Mouse (Mus musculus) fibroblast of lung, adult 2 months (primary cell): Measurements from ENCODE around the gene Ddx1.

Experiments used
- DNase-seq: peaks from one replicate; pipeline ENCODE4 v3.0.0-alpha.2; 2011; ENCODE audit warnings: low read depth

Gene Ddx1

DNA sequence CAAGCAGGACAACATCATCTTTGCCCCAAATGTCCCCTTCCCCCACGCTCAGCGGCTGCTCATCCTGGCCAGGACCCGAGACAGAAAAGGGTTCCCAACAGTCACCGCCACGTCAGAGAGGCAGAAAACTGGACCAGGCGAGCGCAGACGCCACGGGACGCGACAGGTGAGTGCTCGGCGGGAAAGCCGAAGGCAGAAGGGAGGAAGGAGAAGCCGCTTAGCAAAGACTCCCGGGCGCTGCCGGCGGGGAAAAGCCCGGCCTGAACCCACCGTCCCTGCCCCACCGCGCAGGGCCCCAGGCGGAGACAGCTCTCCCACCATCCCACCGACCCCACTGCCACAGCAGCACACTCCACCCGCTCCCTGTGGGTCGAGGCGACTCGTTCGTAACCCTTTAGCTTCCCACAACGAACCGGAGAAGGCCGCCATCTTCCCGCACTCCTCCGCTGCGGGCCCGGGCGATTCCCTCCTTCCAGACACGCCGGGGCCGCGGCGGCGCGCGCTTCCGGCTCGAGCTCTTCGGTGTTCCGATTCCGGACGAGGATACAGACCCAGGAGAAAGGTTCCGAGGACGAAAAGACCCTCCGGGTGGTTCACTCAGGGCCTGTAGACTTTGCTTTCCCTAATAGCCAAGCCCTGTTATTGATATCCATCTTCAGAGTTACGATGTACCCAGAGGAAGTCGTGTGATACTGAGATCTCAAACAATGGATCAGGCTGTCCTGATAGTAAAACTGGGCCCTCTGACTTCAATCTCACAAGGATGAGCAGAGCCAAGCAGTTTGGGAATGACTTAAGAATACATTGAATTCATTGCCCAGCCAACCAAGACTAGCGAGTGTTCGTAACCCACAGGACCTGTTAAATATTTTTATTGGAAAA is at the start of gene Ddx1:
Ddx1 (minus strand) TSS at position 523 of the 882 bp plus-strand sequence.
- peak; percentile 46 for DNase-seq

- no peak for DNase-seq
Observed at GRCm38 (mm10) chr12:13293421-13293881, 44.4 kb upstream of the Ddx1 start.

- no peak for DNase-seq
Observed at GRCm38 (mm10) chr12:13291453-13291852, 42.4 kb upstream of the Ddx1 start.

DNA sequence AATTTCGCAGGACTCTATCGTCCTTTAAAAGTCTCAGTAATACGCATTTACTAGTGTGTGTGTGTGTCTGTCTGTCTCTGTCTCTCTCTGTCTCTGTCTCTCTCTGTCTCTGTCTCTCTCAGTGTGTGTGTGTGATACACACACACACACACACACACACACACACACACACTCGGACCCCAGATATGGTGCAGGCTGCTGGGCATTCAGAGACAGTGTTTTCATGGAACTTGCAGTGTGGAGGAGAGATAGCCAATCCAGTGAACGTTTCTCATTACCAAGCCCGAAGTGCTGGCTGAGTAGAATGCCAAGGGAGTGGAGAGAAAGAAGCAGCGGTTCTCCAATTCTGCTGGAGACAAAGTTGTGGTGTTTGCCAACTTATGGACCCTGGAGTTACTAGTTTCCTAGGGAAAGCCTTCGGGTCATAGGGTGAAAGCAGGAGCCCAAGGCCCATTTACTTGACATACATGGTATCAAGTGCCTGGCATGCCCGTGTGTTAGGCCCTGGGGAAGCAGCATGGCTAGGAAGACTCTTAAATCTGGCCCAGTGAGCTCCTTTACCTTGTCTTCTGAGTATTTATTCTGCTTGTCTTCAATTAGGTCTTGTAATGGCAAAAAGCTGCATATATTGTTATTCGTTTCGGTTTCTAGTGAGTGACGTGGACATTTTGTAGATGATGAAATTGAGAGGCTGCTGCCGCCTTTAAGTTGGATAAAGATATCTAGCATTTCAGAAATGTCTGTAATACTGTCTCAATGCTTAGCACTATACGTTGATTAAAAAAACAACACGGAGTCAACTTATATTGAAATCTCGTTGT is 20.8 kb upstream of the Ddx1 start:
- DNase-seq: no peak

DNA sequence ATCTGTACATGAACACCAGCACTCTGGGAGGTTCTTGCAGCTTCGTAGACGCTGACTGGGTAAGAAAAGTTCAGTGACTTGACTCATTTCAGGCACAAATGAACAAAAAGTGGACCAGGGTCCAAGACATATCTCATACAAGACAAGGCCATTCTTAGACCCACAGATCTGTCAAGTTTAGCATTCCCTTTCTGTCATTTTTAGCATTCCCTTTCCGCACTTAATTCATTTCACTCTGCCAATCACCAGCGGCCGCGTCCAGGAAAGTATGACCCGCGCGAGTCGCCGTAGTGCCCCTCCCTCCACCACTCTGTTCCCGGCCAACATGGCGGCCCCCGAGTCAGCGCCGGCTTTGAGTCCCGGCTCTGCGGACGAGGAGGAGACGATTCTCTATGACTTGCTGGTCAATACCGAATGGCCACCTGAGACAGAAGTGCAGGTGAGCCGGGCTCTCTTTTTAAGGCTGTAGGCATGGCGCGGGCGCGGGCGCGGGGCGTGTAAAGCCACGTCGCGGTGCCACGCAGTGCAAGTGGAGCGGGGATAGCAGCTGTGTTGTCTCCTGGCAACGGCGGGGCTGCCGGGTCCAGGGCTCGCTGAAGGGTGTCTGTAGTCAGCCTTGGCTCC is 19.9 kb upstream of the Ddx1 start, which contains the start of gene Nbas:
Nbas (plus strand) TSS at position 308 of the 624 bp plus-strand sequence.
- peak; percentile 51 for DNase-seq

DNA sequence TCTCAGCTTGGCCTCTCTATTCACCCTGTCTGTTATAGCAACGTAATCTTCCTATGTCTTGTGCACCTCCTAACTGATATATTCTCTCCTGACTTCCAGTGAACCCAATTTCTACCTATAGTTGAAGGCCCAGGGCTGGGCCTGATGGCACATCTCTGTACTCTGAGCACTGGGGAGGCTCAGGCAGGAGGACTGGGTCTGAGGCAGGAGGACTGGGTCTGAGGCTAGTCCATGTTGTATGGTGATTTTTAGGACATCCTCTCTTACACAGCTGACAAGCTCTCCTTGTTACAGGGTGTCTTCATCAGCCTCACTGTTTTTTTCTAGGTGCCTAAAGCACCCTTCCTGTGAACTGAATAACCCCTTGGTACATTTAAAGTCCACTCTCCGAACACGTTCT is 19.4 kb upstream of the Ddx1 start:
- DNase-seq: no peak

GRCm38 (mm10) chr12:13255701-13256100 is 6.7 kb upstream of the Ddx1 start:
- no peak for DNase-seq

DNA sequence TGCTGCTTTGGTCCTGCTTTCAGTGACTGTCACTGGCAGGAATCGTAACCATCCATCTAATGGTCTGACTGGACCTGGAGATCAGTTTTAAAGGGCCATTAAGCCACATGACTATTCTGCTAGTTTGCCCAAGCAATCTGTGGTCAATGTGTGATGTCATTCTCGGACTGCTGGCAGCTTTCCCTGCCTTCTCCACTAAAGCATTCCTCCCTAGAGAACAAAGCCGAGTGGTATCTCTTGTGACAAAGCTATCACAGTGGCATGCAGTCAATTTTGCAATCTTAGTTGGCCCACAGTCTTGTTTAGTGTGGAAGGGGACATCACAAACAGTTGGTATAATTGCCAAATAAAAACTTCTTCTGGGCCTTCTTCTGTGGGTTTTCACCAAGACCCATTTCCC is 6.1 kb upstream of the Ddx1 start:
- peak; percentile 61 for DNase-seq

GRCm38 (mm10) chr12:13249573-13249919 is 533 bp upstream of the Ddx1 start:
- no peak for DNase-seq

- DNase-seq: no peak
Observed at GRCm38 (mm10) chr12:13242453-13242852, 6.6 kb downstream of the Ddx1 start.

GRCm38 (mm10) chr12:13218101-13218514 is 30.9 kb downstream of the Ddx1 start:
- no peak for DNase-seq

GRCm38 (mm10) chr12:13217568-13217967 is 31.4 kb downstream of the Ddx1 start:
- DNase-seq: no peak

DNA sequence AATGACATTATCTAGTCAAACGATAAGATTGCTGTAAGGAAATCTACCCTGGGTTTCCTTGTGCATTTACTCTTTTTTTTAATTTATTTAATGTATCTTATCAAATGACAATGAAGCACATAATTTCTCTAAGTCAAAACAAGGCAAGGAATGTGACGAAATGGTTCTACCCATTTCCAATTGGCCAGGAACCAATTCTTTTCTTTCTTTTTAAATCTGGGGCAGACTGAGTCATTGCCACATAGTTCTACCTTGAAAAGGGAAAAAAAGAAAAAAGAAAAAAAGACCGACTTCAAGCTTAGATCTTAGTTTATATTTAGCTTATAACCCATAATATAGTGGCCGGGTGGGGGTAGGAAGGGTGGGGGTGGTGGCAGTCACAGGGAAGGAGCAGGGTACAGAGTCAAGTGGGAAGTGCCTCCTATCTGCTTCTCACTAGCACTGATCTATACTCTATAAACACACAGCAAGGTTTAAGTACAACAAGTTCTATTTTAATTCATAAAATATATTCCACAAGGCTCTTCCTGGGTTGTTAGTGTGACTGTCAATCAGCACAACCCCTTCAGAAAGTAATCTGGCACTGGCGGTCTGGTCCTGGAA is 32.4 kb downstream of the Ddx1 start:
- DNase-seq: no peak

DNA sequence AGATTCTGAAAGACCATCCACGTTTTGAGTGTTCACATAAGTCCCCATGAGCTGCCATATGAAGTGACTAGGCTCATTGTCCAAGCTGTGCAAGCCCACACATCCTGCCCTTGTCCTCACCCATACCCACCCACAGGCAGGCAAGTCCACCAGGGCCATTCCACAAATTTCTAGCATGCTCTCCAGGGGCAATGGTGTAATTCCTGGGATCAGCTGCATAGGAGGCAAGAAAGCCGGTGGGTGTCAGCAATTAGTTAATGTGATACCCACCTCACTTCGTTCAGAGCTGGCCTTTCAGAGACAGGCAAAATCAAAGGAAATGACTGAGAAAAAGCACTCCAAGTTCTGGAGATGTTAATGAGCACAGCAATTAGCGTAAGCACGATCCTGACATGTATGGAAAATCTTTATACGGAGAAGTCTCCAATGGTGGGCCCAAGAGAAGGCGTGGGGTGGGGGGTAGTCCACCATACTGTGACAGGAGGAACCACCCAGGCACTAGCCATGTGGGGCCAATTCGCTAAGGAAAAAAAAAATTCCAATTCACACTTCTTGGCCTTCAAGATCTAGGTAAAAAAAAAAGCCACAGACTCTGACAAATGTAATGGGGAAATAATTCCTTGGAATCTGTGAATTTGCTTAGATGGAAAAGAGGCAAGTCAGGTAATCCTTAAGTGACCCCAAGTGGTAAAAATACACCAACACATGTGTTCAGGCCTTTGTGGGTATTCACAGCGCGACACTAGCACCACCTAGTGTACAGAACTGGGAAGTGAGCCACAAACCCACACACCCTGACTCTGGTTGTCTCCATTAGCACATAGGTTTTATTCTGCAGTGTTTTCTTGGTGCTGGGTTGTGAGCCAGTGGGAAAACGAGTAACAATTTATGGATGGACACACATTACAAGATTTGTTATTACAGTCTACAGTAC is 34.4 kb downstream of the Ddx1 start:
- DNase-seq: peak; percentile 70

DNA sequence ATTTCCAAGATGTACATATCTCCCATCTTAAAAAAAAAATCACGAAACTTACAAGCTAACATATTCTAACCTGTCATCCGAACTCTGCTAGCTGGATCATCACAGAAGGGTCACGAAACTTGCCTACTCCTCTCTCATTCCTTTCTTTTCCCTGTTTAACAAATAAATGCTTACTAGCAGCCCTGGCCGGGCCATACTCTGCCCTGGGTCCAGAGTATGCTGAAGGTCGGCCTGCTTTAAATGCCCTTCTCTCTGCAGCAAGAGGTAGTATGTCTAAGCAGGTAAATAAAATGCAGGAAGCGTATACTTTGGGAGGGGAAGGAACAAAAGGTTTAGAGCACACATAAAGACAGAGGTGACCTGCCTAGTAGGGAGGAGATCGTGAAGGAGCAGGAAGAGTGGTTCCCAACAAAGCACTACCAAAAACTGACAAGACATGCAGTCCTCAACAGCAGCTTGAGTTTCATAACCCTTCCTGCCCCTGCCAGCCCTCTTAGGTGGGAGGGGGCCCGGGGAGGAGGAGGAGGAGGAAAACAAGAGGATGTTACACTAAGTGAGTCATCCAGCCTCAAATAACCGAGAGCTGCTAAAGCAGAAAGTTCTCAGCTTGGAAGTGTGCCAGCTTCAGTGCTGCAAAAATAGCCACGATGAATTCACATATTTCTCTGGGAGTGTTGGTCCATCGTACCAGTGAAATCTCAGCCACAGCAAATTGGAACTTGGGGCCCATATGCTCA is 37.1 kb downstream of the Ddx1 start:
- DNase-seq: no peak

GRCm38 (mm10) chr12:13209692-13210377 is 39.2 kb downstream of the Ddx1 start:
- DNase-seq: no peak

DNA sequence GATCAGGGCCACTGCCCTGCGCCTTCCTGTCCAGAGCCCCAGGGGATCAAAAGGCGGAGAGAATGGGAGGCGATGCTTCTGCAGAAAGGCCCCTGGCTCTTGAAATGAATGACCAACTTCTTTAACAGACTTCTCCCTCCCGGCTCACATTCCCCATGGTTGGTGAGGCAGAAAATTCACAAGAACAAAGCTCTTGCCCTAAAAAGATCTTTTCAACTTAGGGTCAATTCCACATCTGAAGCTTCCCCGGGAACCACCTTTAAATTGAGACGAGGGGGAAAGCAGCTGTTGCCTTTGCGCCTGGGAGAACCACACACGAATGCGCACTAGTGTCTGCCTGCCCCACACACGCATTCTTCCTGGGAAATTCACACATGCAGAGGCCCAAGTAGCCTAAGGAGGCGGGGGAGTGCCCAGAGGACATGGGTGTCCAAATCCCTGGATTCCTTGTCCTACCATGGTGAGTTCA is 40.0 kb downstream of the Ddx1 start:
- DNase-seq: no peak

DNA sequence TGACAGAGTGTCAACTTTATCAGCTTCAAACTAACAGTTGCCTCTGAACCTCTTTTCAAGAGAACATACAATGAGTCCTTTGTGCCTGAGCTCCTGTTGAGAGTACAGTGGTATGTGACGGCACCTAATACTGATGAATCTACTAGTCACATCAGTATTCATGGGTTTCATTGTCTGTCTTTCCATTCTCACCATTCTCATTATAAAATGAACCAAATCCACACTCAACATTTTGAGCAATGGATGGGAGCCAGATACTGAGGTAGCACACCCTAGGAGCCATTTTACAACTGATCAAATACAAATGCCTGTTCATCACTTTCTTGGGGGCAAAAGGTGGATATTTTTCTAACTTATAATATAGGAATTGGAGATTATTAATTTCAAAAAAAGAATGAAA is 40.5 kb downstream of the Ddx1 start:
- DNase-seq: no peak

DNA sequence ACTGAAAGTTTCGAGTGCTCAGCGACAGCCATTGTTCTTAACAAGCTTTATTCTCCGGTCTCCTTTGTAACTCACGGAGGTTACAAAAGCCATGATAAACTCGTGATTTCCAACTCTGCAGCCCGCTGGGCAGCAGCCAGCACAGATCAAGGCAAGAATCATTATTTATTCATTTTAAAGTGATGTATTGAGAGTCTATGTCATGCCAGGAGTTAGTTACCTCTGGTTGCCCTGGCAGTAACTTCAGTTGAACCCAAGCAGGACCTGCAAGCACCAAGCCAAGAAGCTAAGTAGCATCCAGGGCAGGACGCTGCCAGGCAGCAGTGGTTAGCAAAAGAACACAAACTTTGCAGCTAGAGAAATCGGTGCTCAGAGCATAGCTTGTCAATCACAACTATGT is 41.9 kb downstream of the Ddx1 start:
- no peak for DNase-seq

DNA sequence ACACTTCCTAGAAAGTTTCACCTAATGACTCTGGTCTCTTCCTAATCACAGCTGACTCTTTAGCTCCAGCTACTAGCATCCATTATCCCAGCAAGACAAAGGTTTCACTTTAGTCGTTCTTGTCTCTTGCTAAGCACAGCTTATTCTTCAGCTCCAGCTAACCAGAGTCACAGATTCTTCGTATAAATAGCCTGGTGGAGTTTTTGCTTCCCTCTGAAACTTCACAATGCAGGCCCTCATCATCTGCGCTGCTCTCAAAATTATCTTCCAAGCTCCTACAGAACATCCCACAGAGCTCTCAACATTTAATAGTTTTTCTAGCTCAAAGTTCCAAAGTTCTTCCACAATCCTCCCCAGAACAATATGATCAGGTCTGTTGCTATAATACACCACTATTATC is 43.3 kb downstream of the Ddx1 start:
- no peak for DNase-seq
